Mouse (Mus musculus) stomach, postnatal 0 days (tissue): ENCODE results near the gene Tes3-ps. TPM values are rescaled to one million over a fixed set of nuclear protein-coding genes. Genes with fewer than 3 reads are reported as not detected.

ENCODE experiments used
- ATAC-seq: fragments of 200-750 bp; cut with Nextera tagmentation; 2 replicates; pipeline ENCODE4 v1.8.0; 2017; ENCODE audit not compliant: low FRiP score, low TSS enrichment
- DNase-seq: peaks from one replicate; pipeline ENCODE4 v3.0.0-alpha.2; 2016; ENCODE audit warnings: low spot score
- H3K27ac ChIP-seq: fragments of 300-500 bp; sonication (generic); replicated peaks from 2 replicates; pipeline ENCODE4 v1.5.1; 2014; ENCODE audit warnings: mild to moderate bottlenecking, control low read depth
- H3K27me3 ChIP-seq: fragments of 300-500 bp; sonication (generic); 2 replicates; pipeline ENCODE4 v1.6.1; 2014; ENCODE audit warnings: low read length; ENCODE audit not compliant: control insufficient read depth, insufficient read depth
- H3K36me3 ChIP-seq: fragments of 300-500 bp; sonication (generic); 2 replicates; pipeline ENCODE4 v1.6.1; 2014; ENCODE audit warnings: low read length, mixed read lengths; ENCODE audit not compliant: control insufficient read depth, insufficient read depth
- H3K4me1 ChIP-seq: fragments of 300-500 bp; sonication (generic); replicated peaks from 2 replicates; pipeline ENCODE4 v1.6.1; 2014; ENCODE audit warnings: antibody characterized with exemption; ENCODE audit not compliant: control insufficient read depth, insufficient read depth
- H3K4me2 ChIP-seq: fragments of 300-500 bp; sonication (generic); replicated peaks from 2 replicates; pipeline ENCODE4 v1.6.1; 2014; ENCODE audit warnings: low read depth, mild to moderate bottlenecking, control low read depth, moderate library complexity
- H3K4me3 ChIP-seq: fragments of 300-500 bp; sonication (generic); 2 replicates; pipeline ENCODE4 v1.5.1; 2014; ENCODE audit warnings: low read depth, low read length, control low read depth
- H3K9ac ChIP-seq: fragments of 300-500 bp; sonication (generic); 2 replicates; pipeline ENCODE4 v1.6.1; 2014; ENCODE audit warnings: mild to moderate bottlenecking, low read length, control low read depth, mixed read lengths
- H3K9me3 ChIP-seq: fragments of 300-500 bp; sonication (generic); 2 replicates; pipeline ENCODE4 v1.6.1; 2016; ENCODE audit warnings: low read length; ENCODE audit not compliant: control insufficient read depth
- CTCF ChIP-seq: IDR thresholded peaks from 2 replicates; pipeline ENCODE4 v1.5.1; 2016; ENCODE audit warnings: antibody characterized with exemption, low read depth, mild to moderate bottlenecking, moderate library complexity
- EP300 ChIP-seq: optimal IDR thresholded peaks from 2 replicates; pipeline ENCODE3; 2016; ENCODE audit warnings: antibody characterized with exemption
- WGBS: fragments of 180-500 bp; shearing (Covaris S2); extraction: QIAGEN DNeasy Blood & Tissue Kit; methylation state at CpG from one replicate; pipeline ENCODE4 v1.1.7; 2014; 5-methylcytosine and 5-hydroxymethylcytosine counted together
- polyA plus RNA-seq: library from polyadenylated mRNA; unstranded; fragments of >200 nt; fragmentation: Nextera tagmentation; extraction: Ambion mirVana; gene quantifications from 2 replicates; pipeline ENCODE4 v1.2.1, GENCODE M21; 2015

Tes3-ps gene
- polyA plus RNA-seq, 1 experiment from 2014 or later, result 0.35 TPM

GRCm38 (mm10) chr13:49507176-49507575 is 14.1 kb downstream of the Tes3-ps start:
- WGBS, result 52% methylated on average over 3 of the region's 3 CpGs
- no peak for TF ChIP-seq EP300
- TF ChIP-seq CTCF, result no peak
- DNase-seq, result no peak

GRCm38 (mm10) chr13:49518761-49519160 is 25.6 kb downstream of the Tes3-ps start:
- 35% methylated on average over 2 of the region's 2 CpGs for WGBS
- Histone ChIP-seq H3K4me3 (no peak overlapping the region), H3K36me3 (no peaks in the 10 kb centered on the region), H3K9ac (no peak overlapping the region), H3K9me3 (no peaks in the 10 kb centered on the region), H3K4me2 (no peak overlapping the region), H3K27me3 (no peaks in the 10 kb centered on the region), H3K27ac (no peak overlapping the region), H3K4me1 (no peaks in the 10 kb centered on the region)
- DNase-seq (no peak), ATAC-seq (no peak)
- TF ChIP-seq EP300, result no peak
- TF ChIP-seq CTCF, result no peak

More at GRCm38 (mm10) chr13:49507176-49507575, 14.1 kb downstream of the Tes3-ps start:
- no peak for ATAC-seq
- H3K4me1 ChIP-seq, result no peaks in the 10 kb centered on the region
- H3K4me3 ChIP-seq, result no peak overlapping the region
- H3K9ac ChIP-seq, result no peak overlapping the region
- H3K27ac ChIP-seq, result no peak overlapping the region
- H3K4me2 ChIP-seq, result no peak overlapping the region
- no peaks in the 10 kb centered on the region for H3K36me3 ChIP-seq
- H3K27me3 ChIP-seq, result no peaks in the 10 kb centered on the region
- no peaks in the 10 kb centered on the region for H3K9me3 ChIP-seq

DNA sequence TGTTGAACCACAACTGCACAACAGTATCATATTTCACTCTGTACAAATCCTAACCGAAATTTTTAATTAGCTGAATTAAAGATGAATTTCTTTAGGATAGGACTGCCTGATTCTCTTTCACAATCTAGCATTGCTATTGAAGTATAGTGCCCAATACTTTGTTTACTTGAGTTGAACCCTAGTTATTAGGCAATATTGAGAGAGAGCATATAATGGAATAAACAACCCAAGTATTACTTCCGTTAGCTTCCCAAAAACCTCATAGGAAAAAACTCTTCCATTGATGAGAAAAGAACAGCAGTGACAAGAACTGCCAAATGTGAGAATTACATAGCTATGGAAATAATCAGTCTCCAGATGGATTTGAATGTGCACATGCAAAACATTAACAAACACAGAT is 33.1 kb downstream of the Tes3-ps start:
- no peak overlapping the region for H3K9ac ChIP-seq
- no peaks in the 10 kb centered on the region for H3K4me1 ChIP-seq
- no peak overlapping the region for H3K4me3 ChIP-seq
- 69% methylated on average over 2 of the region's 2 CpGs for WGBS
- TF ChIP-seq EP300, result no peak
- TF ChIP-seq CTCF, result no peak
- H3K27ac ChIP-seq, result no peak overlapping the region
- H3K4me2 ChIP-seq, result no peak overlapping the region
- no peaks in the 10 kb centered on the region for H3K36me3 ChIP-seq
- ATAC-seq, result no peak
- no peaks in the 10 kb centered on the region for H3K27me3 ChIP-seq
- no peak for DNase-seq
- no peaks in the 10 kb centered on the region for H3K9me3 ChIP-seq

- H3K4me1 ChIP-seq, result no peaks in the 10 kb centered on the region
- no peak overlapping the region for H3K4me3 ChIP-seq
- 91% methylated on average over 4 of the region's 4 CpGs for WGBS
- DNase-seq (no peak), ATAC-seq (no peak)
- no peak overlapping the region for H3K27ac ChIP-seq
- no peaks in the 10 kb centered on the region for H3K27me3 ChIP-seq
- TF ChIP-seq EP300 (no peak), CTCF (no peak)
- H3K36me3 ChIP-seq, result no peaks in the 10 kb centered on the region
- no peak overlapping the region for H3K4me2 ChIP-seq
- no peak overlapping the region for H3K9ac ChIP-seq
- no peaks in the 10 kb centered on the region for H3K9me3 ChIP-seq
Observed at GRCm38 (mm10) chr13:49530636-49531035, 37.5 kb downstream of the Tes3-ps start.

- Histone ChIP-seq H3K9me3 (no peaks in the 10 kb centered on the region), H3K4me3 (no peak overlapping the region), H3K36me3 (no peaks in the 10 kb centered on the region), H3K9ac (no peak overlapping the region), H3K27me3 (no peaks in the 10 kb centered on the region), H3K4me2 (no peak overlapping the region), H3K27ac (no peak overlapping the region), H3K4me1 (no peaks in the 10 kb centered on the region)
- 87% methylated on average over 1 of the region's 1 CpGs for WGBS
- DNase-seq (no peak), ATAC-seq (no peak)
- no peak for TF ChIP-seq EP300
- TF ChIP-seq CTCF, result no peak
Observed at GRCm38 (mm10) chr13:49536946-49537345, 43.8 kb downstream of the Tes3-ps start.

DNA sequence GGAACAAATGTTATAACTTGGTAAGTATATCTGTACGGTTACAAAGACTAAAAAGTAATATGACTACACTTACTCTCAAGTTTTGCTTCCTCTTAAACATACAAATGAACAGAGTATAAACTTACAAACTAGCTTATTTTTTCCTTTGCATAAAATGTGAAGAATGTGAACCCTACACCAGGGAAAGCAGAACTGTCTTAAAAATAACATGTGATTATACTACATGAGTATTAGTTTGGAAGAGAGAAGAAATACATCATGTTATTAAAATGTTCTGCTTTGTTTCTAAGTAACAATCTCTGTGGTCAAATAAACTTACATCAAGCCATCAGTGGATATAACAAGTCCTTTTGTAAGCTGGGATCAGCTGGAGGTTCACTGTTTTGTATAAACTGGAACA is 45.6 kb downstream of the Tes3-ps start:
- Histone ChIP-seq H3K4me3 (no peak overlapping the region), H3K27me3 (no peaks in the 10 kb centered on the region), H3K9me3 (no peaks in the 10 kb centered on the region), H3K36me3 (no peaks in the 10 kb centered on the region), H3K27ac (peak overlapping the region; percentile 30; the same call in 1 of the 2 replicates), H3K9ac (no peak overlapping the region), H3K4me2 (no peak overlapping the region), H3K4me1 (no peaks in the 10 kb centered on the region)
- ATAC-seq (peak; percentile 32; the same call in 1 of the 2 replicates), DNase-seq (no peak)
- 45% methylated on average over 1 of the region's 1 CpGs for WGBS
- no peak for TF ChIP-seq EP300
- TF ChIP-seq CTCF, result no peak
